Mouse (Mus musculus): ENCODE measurements around the gene Mdc1.
A peak's percentile ranks its signal among the peaks of the same experiment; 100 is the strongest.
"Not testable (repeated sequence)": the region's sequence is repeated elsewhere in the genome, so short reads cannot be mapped to it uniquely, and the experiment has no call there.

The Mdc1 gene

GRCm38 (mm10) chr17:35822964-35823937, 18.1 kb upstream of the Mdc1 start, which contains the start of gene Flot1:
Gene Flot1 (plus strand): TSS chr17:35823230.
- DNase-seq = peak; percentile 85

GRCm38 (mm10) chr17:35824402-35824801, 16.9 kb upstream of the Mdc1 start:
- no peak for DNase-seq

- no peak for DNase-seq
Measured at GRCm38 (mm10) chr17:35825109-35825850, 16.0 kb upstream of the Mdc1 start.

GRCm38 (mm10) chr17:35829737-35830136, 11.6 kb upstream of the Mdc1 start:
- DNase-seq = peak; percentile 86

- DNase-seq = no peak
Measured at GRCm38 (mm10) chr17:35832400-35833238, 8.7 kb upstream of the Mdc1 start.

- DNase-seq = no peak
Measured at GRCm38 (mm10) chr17:35833239-35833751, 8.0 kb upstream of the Mdc1 start.

GRCm38 (mm10) chr17:35833894-35834293, 7.4 kb upstream of the Mdc1 start:
- DNase-seq = no peak

- DNase-seq = no peak
Measured at GRCm38 (mm10) chr17:35834696-35835422, 6.5 kb upstream of the Mdc1 start.

GRCm38 (mm10) chr17:35835424-35836140, 5.7 kb upstream of the Mdc1 start:
- DNase-seq = no peak

GRCm38 (mm10) chr17:35836178-35836965, 4.9 kb upstream of the Mdc1 start:
- peak; percentile 90 for DNase-seq

- DNase-seq = peak; percentile 87
Measured at GRCm38 (mm10) chr17:35836991-35837422, 4.3 kb upstream of the Mdc1 start.

GRCm38 (mm10) chr17:35837487-35837886, 3.8 kb upstream of the Mdc1 start:
- peak; percentile 68 for DNase-seq

GRCm38 (mm10) chr17:35838122-35838544, 3.2 kb upstream of the Mdc1 start, which contains the start of gene Tubb5:
Gene Tubb5 (minus strand): TSS chr17:35838306.
- peak; percentile 95 for DNase-seq

- DNase-seq = no peak
Measured at GRCm38 (mm10) chr17:35838570-35838969, 2.7 kb upstream of the Mdc1 start.

- not testable (repeated sequence) for DNase-seq
Measured at GRCm38 (mm10) chr17:35839002-35839401, 2.3 kb upstream of the Mdc1 start.

- no peak for DNase-seq
Measured at GRCm38 (mm10) chr17:35840561-35840960, 754 bp upstream of the Mdc1 start.

GRCm38 (mm10) chr17:35842006-35842405, 691 bp downstream of the Mdc1 start:
- no peak for DNase-seq

- no peak for DNase-seq
Measured at GRCm38 (mm10) chr17:35843514-35843913, 2.2 kb downstream of the Mdc1 start.

GRCm38 (mm10) chr17:35848112-35848511, 6.8 kb downstream of the Mdc1 start:
- DNase-seq = no peak

- no peak for DNase-seq
Measured at GRCm38 (mm10) chr17:35850974-35851373, 9.7 kb downstream of the Mdc1 start.
